In genomic region chr3:35088241-35089080, GRCm38 (mm10) we compare ENCODE assay signal across 9 mouse cellular contexts.
DNase-seq lines count a peak whose midpoint lies in the region; ATAC-seq lines count a peak whose summit lies in the region.
"Had no signal": no experiment of that assay in that cellular context is flagged by ENCODE, and none has a peak within 500 bp of the region (broad histone marks: within the 10 kb centered on the region; RNA-seq: fewer than 3 reads in every experiment).

No protein-coding gene starts in this region.

- H3K4me2 ChIP-seq in hindbrain, embryonic 16.5 days (ENCODE audit: low read length) = no peak overlapping the region
- H3K4me2 ChIP-seq in midbrain, embryonic 14.5 days (ENCODE audit: low read length) = peak overlapping the region; percentile 28

- no peak for ATAC-seq in cerebellum, adult (ENCODE audit: insufficient number of reproducible peaks, low FRiP score, low TSS enrichment)
- peak; percentile 91 for ATAC-seq in hindbrain, embryonic 16.5 days
- ATAC-seq in midbrain, embryonic 14.5 days (ENCODE audit: low FRiP score, low TSS enrichment) = peak; percentile 78

- H3K27me3 ChIP-seq in embryonic facial prominence, embryonic 10.5 days (replicated peaks; ENCODE audit: low read depth, poor library complexity, severe bottlenecking) = no peaks in the 10 kb centered on the region
- H3K27me3 ChIP-seq in hindbrain, embryonic 16.5 days (replicated peaks; ENCODE audit: control insufficient read depth, insufficient read depth, low read length) = no peaks in the 10 kb centered on the region
- H3K27me3 ChIP-seq in midbrain, embryonic 14.5 days (ENCODE audit: control insufficient read depth, insufficient read depth, low read length) = no peaks in the 10 kb centered on the region

- peaks cover 58% of the 10 kb centered on the region for H3K4me1 ChIP-seq in embryonic facial prominence, embryonic 10.5 days
- H3K4me1 ChIP-seq in hindbrain, embryonic 16.5 days (ENCODE audit: control insufficient read depth, insufficient read depth, low read depth, low read length) = peaks cover 13% of the 10 kb centered on the region
- peaks cover 38% of the 10 kb centered on the region for H3K4me1 ChIP-seq in midbrain, embryonic 14.5 days (ENCODE audit: control insufficient read depth, insufficient read depth, low read length)

- DNase-seq in cerebellum, adult 11 months = peak; percentile 11
- DNase-seq in embryonic facial prominence, embryonic 10.5 days (ENCODE audit: low spot score) = peak; percentile 61
- peak; percentile 86 for DNase-seq in midbrain, embryonic 14.5 days
- no peak for DNase-seq in lung, postnatal 4 days
- no peak for DNase-seq in thymus, postnatal 14 days
- DNase-seq in lung, postnatal 10 days = no peak

- peak overlapping the region; percentile 78 for H3K27ac ChIP-seq in embryonic facial prominence, embryonic 10.5 days (replicated peaks)
- peak overlapping the region; percentile 72 for H3K27ac ChIP-seq in hindbrain, embryonic 16.5 days (ENCODE audit: low read depth, low read length)
- H3K27ac ChIP-seq in midbrain, embryonic 14.5 days (replicated peaks; ENCODE audit: low read depth, low read length) = peak overlapping the region; percentile 73

- no peak overlapping the region for H3K9ac ChIP-seq in hindbrain, embryonic 16.5 days (ENCODE audit: low read depth, low read length)
- no peak overlapping the region for H3K9ac ChIP-seq in midbrain, embryonic 14.5 days (replicated peaks; ENCODE audit: low read length)

- H3K36me3 ChIP-seq in embryonic facial prominence, embryonic 10.5 days (replicated peaks) = no peaks in the 10 kb centered on the region
- H3K36me3 ChIP-seq in hindbrain, embryonic 16.5 days (ENCODE audit: control insufficient read depth, insufficient read depth, low read length) = no peaks in the 10 kb centered on the region
- no peaks in the 10 kb centered on the region for H3K36me3 ChIP-seq in midbrain, embryonic 14.5 days (ENCODE audit: control insufficient read depth, insufficient read depth, low read length)

- no peaks in the 10 kb centered on the region for H3K9me3 ChIP-seq in embryonic facial prominence, embryonic 10.5 days
- no peaks in the 10 kb centered on the region for H3K9me3 ChIP-seq in hindbrain, embryonic 16.5 days (ENCODE audit: control insufficient read depth, low read length)
- no peaks in the 10 kb centered on the region for H3K9me3 ChIP-seq in midbrain, embryonic 14.5 days (ENCODE audit: control insufficient read depth, low read length)

- no peak overlapping the region for H3K4me3 ChIP-seq in embryonic facial prominence, embryonic 10.5 days
- no peak overlapping the region for H3K4me3 ChIP-seq in hindbrain, embryonic 16.5 days (ENCODE audit: low read length)
- no peak overlapping the region for H3K4me3 ChIP-seq in midbrain, embryonic 14.5 days (replicated peaks; ENCODE audit: low read depth, low read length)
- H3K4me3 ChIP-seq: myocyte had no signal

- 42% methylated on average over 19 of the region's 19 CpGs for WGBS in embryonic facial prominence, embryonic 10.5 days
- 12% methylated on average over 19 of the region's 19 CpGs for WGBS in hindbrain, embryonic 16.5 days
- WGBS in midbrain, embryonic 14.5 days = 3% methylated on average over 19 of the region's 19 CpGs

Comparison
In these comparisons a context has a peak if more than half of its experiments do, and no peak if none do; other contexts are left out.
1. DNase-seq: peak in cerebellum, adult 11 months (single experiment), embryonic facial prominence, embryonic 10.5 days (single experiment) and midbrain, embryonic 14.5 days (single experiment); none in lung, postnatal 4 days (0 of 2), thymus, postnatal 14 days (single experiment) and lung, postnatal 10 days (single experiment).
2. Peak in every context shown above with its lines, with median percentiles within 50 percentile points of each other: H3K27ac ChIP-seq.